Mouse (Mus musculus) granulocyte monocyte progenitor cell, adult 5-6 weeks (primary cell): ENCODE results near the gene Adra2b. TPM values are rescaled to one million over a fixed set of nuclear protein-coding genes. Genes with fewer than 3 reads are reported as not detected.

Source experiments
- ATAC-seq: replicated peaks from 2 replicates; pipeline ENCODE4 v1.8.0; 2016; ENCODE audit warnings: mild to moderate bottlenecking, moderate TSS enrichment, inconsistent platforms; ENCODE audit not compliant: poor library complexity, severe bottlenecking
- total RNA-seq, 2 experiments: library from RNA; stranded (forward) in 1 of 2; stranded (reverse) in 1 of 2; fragments of 200-712, 200-1000 nt in 1 of 2; fragments of >200 nt in 1 of 2; fragmentation: Nextera tagmentation in 1 of 2; gene quantifications; 2 replicates each; pipeline ENCODE4 v1.2.3; 2014 to 2017

Adra2b gene
- total RNA-seq, 2 experiments from 2014 or later = not detected

- ATAC-seq = no peak
These were observed 25.0 kb upstream of the Adra2b start for GRCm38 (mm10) chr2:127338012-127338411.

GRCm38 (mm10) chr2:127338416-127338815 is 24.6 kb upstream of the Adra2b start, which contains the start of gene Astl:
Astl (plus strand) TSS chr2:127338639.
- ATAC-seq = no peak

DNA sequence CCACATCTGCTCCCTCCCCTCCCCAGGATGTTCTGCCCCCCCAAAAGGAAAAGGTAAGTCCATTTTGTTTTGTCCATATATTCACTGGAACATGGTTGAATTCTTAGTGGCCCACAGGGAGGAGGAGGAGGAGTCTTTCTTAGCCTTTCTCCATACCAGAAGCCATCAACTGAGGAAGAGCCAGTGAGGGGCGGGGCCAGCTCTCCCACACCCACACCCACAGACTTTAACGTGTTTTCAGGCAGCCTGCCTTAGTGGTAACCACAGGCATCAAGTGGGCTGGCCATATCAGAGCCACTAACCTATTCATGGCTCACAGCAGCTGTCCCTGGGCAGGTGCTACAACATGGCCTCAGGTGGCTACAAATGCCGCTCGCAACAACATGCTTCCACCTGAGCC is 24.2 kb upstream of the Adra2b start:
- peak; percentile 21 for ATAC-seq

GRCm38 (mm10) chr2:127339262-127339661 is 23.7 kb upstream of the Adra2b start:
- no peak for ATAC-seq

DNA sequence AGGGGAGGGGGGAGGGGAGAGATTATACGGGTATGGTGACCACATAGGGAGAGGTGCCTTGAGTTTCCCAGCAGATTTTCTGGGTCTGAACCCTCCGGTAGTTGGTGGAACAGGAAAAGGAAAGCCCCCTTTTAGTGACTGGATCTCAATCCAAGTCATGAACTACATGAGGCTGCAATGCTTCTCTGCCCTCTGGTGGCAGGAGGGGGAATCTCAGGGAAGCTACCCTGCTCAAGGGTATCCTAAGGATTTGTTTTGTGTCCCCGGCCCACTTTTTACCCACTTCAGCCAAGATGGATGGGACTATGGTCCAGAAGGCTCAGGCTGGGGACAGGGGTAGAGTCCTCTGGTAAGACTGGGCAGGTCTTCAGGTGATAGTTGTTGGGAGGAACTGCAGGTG is 21.8 kb upstream of the Adra2b start:
- ATAC-seq = no peak

GRCm38 (mm10) chr2:127346334-127346733 is 16.7 kb upstream of the Adra2b start:
- peak; percentile 70 for ATAC-seq

GRCm38 (mm10) chr2:127347147-127347985 is 15.6 kb upstream of the Adra2b start:
- ATAC-seq = no peak

DNA sequence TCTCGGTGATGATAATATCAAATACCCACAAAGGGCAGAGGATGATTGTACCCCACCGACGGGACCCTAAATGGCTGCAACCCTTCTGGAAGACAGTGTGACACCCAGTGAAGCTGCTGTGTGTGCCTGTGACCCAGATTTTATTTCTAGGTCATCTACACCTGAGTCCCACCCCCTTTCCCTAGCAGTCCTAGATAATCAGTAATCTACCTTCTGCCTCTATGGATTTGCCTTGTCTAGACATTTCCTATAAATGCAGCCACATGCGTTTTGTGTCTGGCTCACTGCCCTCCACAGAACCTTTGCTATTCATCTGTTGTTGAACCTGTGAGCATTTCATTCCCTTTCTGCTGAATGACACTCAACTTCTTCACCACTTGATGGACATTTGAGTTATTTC is 9.1 kb upstream of the Adra2b start:
- ATAC-seq = no peak

DNA sequence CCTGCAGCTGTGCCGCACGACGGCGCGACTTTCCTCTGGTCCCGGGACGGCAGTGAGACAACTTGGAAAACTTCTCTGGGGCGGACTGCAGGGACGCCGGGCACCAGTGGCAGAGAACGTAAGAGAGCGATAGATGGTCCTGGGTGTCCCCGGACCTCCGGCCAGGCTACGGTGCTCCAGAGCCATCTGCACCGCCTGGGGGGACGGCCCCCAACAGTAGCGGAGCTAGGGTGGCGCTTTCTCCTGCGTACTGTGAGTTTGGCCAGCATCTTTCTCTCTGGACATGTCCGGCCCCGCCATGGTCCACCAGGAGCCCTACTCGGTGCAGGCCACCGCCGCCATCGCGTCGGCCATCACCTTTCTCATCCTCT is 259 bp downstream of the Adra2b start:
- no peak for ATAC-seq

GRCm38 (mm10) chr2:127363696-127364095 is 688 bp downstream of the Adra2b start:
- ATAC-seq = no peak

- no peak for ATAC-seq
These were observed 1.4 kb downstream of the Adra2b start for GRCm38 (mm10) chr2:127364452-127364851.

DNA sequence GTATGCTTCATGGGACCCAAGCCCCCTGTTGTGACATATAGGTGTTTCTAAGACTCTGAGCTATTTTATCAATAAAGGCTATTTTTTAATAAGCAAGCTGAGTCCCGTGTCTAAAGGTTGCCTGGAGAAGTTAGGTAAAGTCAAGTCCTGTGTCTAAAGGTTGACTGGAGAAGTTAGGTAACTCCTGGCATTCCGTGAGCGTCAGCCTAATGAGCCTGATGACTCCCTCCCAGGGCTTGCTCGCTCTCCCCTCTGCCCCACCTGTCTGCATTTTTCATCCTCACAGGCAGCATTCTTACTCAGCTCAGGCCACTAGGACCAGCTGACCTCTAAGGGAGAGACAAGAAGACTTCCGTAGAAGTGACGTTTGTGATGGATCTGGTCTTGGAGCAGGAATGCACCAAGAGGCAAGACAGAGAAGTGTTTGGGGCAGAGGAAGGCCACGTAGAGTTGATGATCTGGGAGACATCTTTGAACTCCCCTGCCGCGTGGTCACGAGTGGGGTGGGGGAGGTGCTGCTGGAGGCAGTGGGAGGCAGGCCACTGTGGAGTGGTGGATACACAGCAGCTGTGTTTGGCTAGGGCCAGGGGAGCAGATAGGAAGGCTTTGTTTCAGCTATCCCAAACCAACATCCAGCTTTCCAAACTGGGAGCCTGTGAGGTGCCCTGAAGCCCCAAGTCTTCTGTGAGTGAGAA is 4.3 kb downstream of the Adra2b start:
- ATAC-seq = no peak

GRCm38 (mm10) chr2:127369703-127370376 is 6.8 kb downstream of the Adra2b start:
- ATAC-seq = no peak

DNA sequence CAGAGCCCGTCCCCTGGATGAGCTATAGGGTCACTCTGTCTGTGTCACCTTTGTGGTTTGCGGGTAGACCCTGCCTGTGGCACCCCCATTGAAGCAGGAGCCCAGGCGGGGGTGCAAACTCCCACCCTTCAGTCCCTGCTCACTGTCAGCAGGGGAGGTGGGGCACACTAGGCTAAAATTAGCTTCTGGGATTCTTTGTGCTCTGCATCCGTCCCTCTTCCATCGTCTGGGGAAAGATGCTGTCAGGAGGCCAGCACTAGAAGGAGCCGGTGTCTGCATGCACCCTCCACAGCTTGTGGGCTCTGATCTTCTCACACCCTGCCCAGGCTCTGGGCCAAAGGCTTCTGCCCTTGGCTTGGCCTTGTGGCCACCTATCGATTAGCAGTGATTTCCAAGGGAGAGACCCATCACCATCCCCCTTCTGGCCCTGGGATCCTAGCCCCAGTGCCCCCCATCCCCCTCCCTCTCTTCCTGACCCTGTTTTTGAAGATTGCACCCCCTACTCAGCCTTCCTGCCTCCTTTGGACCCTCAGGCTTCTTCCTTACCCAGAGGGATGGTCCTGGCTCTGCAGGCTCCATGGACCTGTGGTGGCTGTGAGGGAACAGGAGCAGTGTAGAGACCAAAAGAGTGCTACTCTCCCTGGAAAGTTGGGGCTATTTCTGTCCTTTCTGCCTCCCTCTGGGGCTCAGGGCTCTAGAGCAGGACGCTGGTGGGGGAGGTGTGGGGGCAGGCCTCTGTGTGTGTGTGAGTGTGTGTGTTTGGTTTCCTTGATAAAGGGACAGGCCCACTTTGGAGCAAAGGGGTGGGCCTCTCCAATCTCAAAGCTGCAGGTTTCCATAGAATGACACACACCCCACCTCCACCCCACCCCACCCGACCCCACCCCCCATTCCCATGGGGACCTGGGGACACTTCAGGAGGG is 7.8 kb downstream of the Adra2b start:
- no peak for ATAC-seq

DNA sequence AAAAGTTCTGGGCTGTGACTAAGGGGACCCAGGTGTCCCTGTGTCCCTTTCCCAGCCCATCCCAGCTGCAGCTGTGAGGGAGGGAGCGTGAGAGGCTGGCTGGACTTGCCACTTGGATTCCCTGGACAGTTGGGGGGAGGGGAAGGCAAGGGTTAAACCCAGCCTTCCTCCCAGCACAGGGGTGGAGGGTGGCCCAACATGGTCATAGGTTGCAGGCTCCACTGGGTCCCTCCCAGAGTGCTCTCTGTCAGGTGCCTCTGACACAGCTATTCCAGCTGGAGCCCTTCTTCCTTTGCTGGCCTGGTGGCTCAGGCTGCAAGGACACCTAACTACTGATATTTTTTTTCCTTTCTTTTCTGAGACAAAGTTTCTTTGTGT is 8.5 kb downstream of the Adra2b start:
- ATAC-seq = no peak

GRCm38 (mm10) chr2:127372082-127372481 is 9.1 kb downstream of the Adra2b start:
- ATAC-seq = no peak

GRCm38 (mm10) chr2:127374131-127374530 is 11.1 kb downstream of the Adra2b start:
- no peak for ATAC-seq

DNA sequence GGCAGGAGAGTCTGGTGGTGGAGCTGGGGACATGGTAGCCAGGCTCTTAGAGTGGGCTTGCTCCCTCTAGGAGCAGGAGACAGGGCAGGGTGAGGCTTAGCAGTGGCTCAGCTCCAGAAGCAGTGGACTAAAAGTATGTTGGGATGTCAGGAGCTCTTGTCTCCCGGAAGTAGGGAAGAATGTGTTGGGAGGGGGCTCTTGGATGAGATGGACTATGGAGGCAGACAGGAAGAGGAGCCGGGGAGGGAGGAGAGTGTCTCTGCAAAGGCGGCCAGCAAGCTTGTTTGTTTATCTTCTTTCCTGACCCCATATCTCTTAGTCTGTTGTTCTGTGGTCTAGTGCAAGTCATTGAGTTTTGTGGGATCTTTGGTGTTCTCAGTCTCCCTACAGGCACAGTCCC is 12.1 kb downstream of the Adra2b start:
- ATAC-seq = no peak

- peak; percentile 75 for ATAC-seq
These were observed 12.8 kb downstream of the Adra2b start for GRCm38 (mm10) chr2:127375759-127376341.
